Mouse (Mus musculus) embryonic fibroblast, embryonic 13.5 days (primary cell): ENCODE measurements around the gene Qtrt1.

ENCODE experiments used
- CTCF ChIP-seq: IDR thresholded peaks from 2 replicates; pipeline ENCODE4 v1.5.1; 2011; ENCODE audit warnings: mild to moderate bottlenecking, control low read depth, low read length, moderate library complexity, borderline replicate concordance; ENCODE audit not compliant: insufficient read depth
- POLR2A ChIP-seq: IDR thresholded peaks from 2 replicates; pipeline ENCODE4 v1.6.1; 2011; ENCODE audit warnings: low read depth, mild to moderate bottlenecking, control low read depth, low read length, moderate library complexity

- TF ChIP-seq POLR2A (no peak), CTCF (no peak; the same call in 1 of the 2 replicates)
Measured at GRCm38 (mm10) chr9:21469032-21470024, 57.7 kb downstream of the Qtrt1 start.
